Mouse (Mus musculus): ENCODE data around the gene Lnpep.

GRCm38 (mm10) chr17:17516384-17517016, 108.3 kb downstream of the Lnpep start:
- TF ChIP-seq POLR2A (IDR thresholded peaks at IDR 0.05; ENCODE audit: borderline replicate concordance, control insufficient read depth, low read depth, low read length) (no peak), CTCF (IDR thresholded peaks at IDR 0.05; ENCODE audit: control insufficient read depth, insufficient read depth, low read length) (no peak)

All from bone marrow, adult 2 months (tissue).